Mouse (Mus musculus): Measurements from ENCODE around the gene Zic5.
"Not testable (repeated sequence)": the region's sequence is repeated elsewhere in the genome, so short reads cannot be mapped to it uniquely, and the experiment has no call there.

The Zic5 gene

DNA sequence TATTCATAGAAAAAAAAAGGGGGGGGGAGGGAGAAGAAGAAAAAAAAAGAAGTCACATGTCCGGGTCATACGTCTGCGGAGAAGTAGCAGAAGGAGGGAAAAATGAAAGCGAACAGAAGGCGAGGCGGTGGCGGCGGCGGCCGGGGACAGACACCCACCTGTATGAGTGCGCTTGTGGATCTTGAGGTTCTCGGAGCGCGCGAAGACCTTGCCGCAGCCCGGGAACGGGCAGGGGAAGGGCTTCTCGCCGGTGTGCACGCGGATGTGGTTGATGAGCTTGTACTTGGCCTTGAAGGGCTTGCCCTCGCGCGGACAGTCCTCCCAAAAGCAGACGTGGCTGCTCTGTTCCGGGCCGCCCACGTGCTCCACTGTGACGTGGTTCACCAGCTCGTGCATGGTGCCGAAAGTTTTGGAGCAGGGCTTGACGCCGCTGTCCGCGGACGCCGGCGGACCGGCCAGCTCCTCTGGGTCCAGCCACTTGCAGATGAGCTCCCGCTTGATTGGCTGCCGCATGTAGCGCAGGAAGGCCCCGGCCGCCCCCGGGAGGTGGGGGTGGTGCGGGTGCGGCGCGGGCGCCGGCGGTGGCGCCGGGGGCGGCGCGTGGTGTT lies 1.6 kb downstream of the Zic5 start:
- not testable (repeated sequence) for DNase-seq (ENCODE audit: low spot score in 2 of 2)

DNA sequence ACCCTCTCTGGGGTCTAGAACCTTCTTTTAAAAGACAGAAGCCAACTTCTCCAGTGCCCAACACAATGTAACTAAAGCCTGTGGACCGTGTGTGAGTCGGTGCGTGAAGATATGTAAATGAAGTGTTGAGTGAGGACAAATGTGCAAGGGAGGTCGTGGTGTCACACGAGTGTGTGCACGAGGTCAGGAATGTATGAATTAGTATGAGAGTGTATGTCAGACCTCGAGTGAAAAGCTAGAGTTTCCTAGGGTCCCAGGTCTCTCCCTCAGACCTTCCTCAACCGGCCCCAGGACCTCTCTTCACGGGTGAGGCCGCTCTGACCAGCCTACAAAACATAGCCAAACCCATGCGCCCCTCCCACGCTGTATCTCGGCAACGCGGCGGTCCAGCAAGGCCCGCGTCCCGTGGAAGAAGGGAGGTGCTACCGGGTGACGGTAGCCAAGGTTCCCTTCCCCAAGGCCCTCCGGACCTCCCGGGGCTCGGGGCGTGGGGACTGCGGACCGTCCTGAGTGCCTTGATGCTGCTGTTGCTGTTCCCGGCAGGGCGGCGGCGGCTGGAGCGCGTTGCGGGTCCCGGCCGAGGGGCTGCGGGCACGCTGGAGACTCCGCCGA lies 2.3 kb downstream of the Zic5 start:
- DNase-seq (ENCODE audit: low spot score in 2 of 2), result no peak

DNA sequence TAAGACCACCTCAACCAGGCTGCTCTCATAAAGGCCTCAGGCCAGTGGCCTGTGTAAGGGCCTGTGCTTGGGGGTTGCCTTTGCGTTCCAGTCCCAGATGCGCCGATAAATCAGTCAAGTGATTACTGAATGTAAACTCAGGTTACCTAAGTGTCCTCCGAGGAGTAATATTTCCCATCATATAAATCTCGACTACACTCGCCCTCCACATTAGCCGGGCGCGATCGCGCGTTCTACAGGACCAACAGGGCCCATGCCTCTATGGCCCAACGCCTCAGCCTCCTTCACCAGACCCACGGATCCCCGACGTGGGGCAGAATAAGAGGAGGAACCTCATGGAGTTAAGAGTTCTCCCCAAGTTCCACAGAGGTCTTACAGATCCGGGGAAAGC lies 2.8 kb downstream of the Zic5 start:
- DNase-seq (ENCODE audit: low spot score in 2 of 2), result no peak

DNA sequence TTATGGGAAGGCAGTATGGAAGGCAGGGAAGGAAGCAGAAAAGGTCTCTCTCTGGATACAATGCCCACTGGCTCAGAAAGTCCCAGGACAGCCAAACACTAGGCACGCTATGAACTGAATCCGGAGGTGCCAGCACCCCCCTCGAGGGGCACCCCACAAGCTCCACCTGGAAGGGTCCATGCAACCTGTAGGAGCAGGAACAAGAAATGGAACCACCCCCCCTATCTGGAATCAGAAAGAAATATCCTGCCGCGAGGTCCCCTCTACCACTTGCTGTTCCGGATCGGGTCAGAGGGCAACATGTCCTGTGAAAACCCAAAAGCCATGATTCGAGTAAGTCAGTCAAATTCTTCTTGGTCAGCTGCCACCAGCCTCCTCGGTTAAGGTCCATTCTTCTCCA lies 3.5 kb downstream of the Zic5 start:
- no peak for DNase-seq (ENCODE audit: low spot score in 2 of 2)

DNA sequence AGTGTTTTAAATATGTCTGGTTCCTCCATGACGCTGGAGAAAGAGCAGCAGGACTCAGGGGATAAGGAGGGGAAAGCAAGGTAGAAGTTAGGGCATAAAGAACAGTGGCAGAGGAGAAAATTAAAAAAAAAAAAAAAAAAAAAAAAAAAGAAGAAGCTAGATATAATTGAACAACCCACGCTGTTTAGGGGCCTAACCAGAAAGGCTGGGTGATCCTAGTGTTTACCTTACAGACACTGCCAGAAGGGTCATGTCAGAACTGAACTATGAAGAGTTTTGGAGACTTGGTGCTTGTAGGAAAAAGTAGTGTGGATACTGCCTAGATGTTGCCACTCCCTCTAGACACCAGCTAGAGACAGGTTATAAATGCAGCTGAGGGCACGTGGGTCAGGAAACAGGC lies 4.0 kb downstream of the Zic5 start:
- DNase-seq (ENCODE audit: low spot score in 2 of 2), result no peak

DNA sequence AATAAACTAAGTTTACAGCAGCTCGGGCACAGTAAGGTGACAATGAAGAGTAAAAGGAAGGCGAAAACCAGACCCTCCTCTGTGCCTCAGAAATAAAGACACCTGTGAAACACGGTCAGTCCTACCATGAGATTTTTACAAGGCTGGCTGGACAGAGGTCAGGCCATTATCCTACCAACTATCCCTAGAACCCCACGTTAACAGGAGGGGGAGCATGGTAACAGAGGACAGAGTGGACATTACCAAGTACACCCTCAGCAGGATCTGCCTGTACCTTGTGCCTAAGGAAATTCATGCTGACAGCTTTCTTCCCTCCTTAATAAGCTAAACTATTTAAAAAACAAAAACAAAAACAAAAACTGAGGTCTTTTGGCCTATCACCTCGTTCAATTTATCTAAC lies 5.3 kb downstream of the Zic5 start:
- no peak for DNase-seq (ENCODE audit: low spot score in 2 of 2)

DNA sequence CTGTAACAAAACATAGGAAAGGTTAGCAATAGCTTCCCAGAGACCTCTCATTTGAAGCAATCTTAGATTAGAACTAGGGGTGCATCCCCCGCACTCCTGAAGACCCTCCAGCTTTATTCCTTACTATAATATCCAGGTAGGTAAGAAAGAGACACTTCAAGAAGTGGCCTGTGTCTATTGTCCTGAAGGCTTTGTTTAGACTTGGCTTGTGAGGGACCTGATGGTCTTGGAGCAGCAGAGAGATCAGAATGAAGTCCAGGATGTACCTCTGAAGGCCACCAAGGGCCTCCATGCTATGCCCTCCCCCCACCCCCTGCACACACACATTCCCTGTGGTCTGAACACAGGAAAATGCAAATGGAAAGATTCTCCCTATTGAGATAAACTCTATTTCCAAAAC lies 5.7 kb downstream of the Zic5 start:
- DNase-seq (ENCODE audit: low spot score in 2 of 2), result no peak

DNA sequence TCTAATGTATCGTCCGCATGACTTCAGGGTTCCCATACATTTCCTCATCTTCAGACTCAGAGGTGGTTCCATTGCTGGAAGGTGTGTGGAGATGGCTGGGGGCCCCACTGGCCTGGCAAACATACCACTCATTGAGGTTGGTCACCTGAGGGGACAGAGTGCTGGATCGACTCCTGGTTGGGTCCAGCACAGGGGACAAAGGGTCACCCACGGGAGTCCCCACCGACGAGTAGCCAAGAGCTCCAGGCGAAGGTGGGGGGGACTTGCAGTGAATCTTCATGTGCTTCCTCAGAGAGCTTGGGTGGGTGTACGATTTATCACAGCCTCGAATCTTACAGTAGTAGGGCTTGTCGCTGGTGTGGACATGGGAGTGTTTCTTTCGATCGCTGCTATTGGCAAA lies 6.1 kb downstream of the Zic5 start:
- DNase-seq (ENCODE audit: low spot score in 2 of 2), result not testable (repeated sequence)

DNA sequence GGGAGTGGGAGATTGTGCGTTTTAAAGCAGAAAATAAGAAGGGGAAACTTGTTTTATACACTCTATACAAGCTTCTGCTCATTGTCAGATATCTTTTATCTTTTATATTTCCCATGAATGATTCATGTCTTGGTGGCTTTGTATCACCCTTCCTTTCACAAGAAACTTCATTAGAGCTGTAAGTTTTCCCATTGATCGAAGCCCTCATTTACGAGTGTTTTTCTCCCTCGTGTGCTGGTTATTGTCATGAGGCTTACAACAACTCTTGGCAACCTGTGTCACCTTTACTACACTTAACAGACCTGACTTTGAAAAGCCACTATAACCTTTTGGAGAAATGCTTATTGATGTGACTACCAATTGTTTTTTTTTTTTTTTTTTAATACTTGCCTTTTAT lies 9.9 kb downstream of the Zic5 start:
- no peak for DNase-seq (ENCODE audit: low spot score in 2 of 2)

DNA sequence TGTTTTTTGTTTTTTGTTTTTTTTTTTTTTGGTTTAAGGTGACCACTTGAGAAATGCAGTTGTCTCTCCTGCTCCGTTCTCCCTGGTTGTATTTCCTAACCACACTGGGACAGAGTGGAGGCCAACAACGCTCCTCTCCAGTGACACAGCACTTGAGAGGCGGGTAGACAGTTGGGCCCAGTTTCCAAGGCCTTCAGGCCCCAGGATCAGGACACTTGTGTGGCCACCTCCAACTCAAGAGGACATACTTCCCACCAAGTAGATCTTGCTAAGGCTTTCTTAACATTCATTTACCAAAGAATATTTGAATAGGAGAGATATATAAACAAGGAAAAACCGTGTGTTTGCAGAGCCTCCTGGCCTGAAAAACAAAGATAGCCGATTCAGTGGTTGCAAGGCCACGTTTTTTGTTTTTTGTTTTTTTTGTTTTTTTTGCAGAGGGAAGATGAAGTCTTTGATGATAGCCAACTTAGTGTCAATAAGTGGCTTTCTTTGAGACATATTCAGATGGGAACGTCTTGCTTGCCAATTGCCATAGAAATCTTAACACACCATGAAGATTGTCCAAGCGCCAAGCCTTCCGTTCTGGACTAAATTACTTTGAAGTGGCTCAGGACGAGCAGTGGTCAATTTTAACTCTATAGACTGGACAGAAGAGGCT lies 10.4 kb downstream of the Zic5 start:
- no peak for DNase-seq (ENCODE audit: low spot score in 2 of 2)

DNA sequence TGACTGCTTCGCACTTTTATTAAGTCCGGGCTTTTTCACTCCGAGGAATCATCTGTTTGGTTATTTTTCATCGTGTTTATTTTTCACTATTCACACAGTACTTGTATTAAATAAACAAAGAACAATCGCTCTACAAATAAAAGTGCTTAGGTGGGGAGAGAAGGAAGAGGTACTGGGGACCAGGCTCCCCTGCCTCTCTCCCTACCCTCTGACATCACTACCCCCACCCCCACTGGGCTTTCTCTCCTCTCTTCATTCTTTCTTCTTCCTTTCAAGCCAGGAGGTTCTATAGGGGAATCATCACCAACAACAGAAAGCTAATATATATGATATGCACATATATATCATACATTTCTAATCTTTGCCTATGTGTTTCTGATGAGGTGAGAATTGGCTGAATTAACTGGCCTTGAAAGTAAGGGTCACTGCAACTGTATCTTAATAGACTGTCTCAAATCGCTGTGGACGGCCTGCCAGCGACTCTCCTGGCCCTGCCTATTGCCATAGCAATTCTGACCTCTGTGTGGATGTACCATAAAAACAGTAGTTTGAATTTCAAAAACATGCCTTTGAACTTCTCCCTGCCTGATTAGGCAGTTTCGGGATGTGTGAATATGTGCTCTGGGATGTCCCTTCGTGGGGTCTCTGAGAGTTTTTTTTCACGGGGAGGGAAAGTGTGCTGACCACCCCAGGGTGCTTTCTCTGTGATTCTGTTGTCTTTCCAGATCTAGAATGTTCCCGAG lies 11.3 kb downstream of the Zic5 start:
- DNase-seq (ENCODE audit: low spot score in 2 of 2), result no peak

DNA sequence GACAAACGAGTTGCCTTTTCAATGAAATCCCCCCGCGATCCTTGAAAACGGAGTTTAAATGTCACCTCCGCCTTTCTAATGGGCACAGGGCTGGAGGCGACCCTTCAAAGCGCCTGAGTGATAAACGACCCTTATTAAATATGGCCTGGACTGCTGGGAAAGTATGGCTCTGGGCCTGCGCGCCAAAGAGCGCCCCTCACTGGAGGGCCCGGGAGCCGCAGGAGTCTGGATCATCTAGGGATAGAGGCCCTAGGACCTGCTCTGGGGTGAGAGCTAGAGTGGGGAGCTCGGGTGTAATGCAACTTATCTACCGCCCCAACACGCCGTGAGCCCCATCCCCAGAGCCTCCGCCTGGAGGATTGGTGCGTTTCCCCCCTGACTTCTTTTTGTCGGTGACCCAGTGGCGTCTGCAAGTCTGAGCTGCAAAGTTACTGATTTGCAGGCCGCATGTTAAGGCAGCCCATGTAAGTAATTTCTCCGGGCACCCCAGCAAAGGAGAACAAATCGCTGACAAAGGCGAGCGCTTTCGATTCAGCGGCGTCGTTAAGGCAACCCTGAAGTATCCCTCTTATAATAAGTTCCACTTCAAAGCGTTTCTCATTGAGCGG lies 12.0 kb downstream of the Zic5 start:
- DNase-seq (ENCODE audit: low spot score in 2 of 2), result no peak

DNA sequence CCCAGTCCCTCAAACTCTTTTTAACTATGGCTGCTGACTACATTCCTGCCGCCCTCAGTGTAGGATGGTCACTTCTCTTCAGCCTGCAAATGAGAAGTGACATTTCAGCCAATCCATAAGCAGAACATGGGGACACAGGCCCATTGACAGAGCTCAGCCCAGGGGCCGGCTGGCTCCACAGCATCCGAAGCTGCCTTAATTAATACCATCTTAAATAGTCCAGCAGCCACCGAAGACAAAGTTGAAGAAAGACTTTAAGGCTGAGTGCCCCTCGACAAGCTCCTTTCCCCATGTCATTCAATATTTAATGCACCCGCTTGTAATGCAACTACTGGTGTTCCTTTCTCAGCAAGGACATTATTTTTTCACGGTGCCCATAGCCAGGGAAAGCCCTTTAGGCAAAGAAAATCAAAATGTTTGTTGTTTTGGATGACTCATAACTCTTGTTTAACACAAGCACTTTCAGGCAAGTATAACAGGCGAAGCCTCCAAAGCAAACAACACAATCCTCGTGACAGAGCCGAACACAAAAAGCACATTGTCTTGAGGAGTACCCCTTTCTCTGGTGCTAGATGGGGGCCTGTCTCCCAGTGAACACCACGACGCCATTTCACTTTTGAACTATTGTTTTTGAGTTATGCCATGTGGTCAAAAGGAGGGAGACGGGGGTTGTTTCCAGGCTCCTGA lies 12.6 kb downstream of the Zic5 start:
- DNase-seq (ENCODE audit: low spot score in 2 of 2), result no peak

DNA sequence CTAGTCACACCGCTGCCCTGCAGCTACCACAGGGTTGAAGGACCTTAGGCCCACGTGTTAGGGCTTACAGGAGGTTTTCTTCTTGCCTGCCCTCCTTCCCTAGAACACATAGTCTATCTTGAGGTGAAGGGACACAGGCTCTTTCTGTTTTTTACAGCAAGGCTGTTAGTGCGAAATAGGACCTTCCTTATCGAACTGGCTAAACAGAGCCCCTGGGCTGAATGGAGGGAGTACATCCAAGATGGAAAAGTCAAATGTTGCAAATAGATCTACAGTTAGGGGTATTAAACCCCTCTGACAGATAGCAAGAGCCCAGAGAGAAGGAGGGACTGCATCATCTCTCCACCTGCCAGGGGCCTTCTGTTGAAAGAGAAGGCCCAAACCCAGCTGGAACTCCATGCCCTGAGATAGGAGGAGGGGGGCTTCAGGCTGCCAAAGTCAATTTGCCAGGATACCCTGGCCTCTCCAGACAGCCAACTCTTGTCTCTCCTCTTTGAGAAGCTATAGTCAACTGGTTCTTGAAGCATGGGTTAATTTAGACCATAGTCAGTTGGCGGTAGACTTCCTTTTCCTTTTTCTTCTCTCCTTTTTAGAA lies 13.8 kb downstream of the Zic5 start:
- DNase-seq (ENCODE audit: low spot score in 2 of 2), result no peak

DNA sequence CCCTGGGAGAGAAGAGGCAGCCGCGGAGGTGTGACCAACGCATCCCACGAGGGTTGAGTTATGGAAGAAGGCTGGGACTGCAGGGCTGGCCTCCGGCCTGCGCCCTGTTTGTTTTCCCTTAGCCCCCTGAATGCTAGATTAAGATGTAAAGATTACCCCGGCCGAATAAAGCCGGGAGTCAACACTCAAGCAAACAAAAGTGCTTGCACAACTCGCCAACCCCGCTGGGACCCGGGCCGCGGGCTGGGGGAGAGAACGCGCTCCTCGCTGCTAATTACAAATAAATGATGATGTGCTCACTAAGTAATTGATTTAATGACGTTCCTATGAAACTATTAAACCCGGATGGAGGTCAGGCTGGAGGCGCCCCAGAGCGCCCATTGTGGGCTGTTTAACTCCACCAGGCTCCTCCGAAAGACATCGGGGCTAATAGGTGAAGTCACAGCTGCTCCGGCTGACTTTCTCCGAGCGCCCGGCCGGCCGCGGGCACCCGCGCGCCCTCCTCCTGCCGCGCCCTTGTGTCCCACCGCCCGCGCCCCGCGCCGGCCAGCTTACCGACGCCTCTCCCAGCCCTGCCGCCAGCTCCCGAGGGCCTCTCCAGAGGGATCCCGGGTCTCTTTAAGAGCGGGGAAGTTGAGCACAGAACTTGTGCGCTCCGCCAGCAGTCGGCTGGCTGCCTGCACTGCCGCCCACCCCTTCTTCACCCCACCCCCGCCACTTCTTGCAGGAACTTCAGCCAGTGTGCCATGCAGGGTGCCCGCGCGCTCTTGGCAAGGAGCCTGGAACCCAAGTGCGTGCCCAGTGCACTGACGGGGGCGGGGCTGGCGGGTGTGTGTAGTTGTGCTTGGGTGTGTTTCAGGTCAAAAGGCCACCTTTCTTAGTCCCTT lies 14.7 kb downstream of the Zic5 start, which contains the start of gene Gm5089:
Gene Gm5089 (minus strand): TSS at position 620 of the 887 bp plus-strand sequence.
- DNase-seq (ENCODE audit: low spot score in 2 of 2), result peak in 1 of 2 experiments; percentile 48

DNA sequence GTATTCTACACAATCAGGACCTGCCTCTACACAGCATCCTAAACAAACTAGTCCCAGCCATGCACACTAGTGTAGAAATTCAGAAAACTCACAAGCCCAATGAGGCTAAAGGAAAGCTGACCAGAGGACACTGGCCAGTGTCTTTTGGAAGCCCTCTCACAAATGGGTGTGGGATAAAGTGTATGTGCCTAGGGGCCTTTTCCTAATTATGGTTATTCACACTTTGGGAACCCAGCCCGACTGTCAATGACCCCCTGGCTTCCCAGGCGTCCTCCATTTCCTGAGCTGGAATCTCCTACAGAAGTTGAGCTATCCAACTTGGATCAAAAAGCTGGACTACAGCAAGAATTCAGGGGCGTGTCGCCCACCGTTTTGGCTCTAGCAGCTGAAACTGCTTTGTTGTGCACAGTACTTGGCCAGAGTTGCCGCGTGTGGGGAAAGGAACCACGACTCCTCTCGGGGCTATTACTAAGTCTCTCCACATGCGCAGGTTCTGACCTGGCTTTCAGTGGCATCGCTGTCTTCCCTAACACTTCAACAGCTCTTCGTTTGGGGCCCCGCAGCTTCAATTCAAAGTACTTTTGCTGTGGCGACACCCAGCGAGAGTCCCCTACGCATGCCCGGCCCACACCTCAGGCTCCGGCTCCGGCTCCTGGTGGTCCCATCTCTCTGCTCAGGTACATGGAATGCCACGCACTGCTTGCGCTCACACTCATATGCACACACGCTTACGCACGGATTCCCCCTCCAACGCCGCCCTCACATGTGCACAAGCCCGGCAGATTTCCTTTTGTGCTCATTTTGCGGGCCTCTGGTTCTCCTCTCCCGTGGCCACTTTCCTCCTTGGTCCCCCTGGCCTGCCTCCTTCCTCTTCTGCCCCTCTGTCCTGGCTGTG lies 15.6 kb downstream of the Zic5 start:
- no peak for DNase-seq (ENCODE audit: low spot score in 2 of 2)

DNA sequence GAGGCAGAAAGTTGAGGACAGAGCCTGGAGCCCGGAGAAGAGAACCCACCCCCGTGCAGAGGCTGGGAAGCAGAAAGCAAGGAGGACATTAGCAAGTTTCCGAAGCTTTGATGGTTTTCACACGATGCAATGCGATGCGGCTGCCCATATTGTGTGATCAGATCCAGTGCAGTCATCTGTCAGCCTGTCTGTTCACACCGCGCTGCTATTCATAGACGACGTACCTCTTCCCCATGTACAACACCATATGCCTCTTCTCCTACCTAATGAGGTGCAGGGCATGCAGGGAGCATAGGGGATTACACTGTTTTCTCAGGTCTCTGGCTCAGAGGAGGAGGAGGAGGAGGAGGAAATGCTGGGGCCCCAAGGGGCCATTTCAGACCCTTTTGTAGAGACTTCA lies 28.6 kb downstream of the Zic5 start:
- no peak for DNase-seq (ENCODE audit: low spot score in 2 of 2)

DNA sequence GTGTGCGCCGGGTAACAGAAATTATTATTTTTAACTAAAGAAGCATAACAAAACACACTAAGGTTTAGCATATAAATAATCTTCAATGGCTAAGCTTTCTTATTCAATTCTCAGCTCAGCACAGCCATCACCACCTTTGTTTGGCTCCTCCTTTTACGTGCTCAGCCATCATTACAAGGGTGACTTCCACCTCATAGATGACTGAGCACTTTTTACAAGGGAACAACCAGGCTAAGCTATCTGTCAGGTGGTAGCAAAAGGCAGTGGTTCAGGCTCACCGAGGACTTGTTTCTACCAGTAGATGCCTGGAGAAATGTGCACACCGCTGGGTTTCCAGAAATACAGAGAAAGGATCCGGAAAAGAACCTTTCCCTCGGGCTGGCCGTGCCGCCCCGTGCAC lies 31.4 kb downstream of the Zic5 start:
- DNase-seq (ENCODE audit: low spot score in 2 of 2), result no peak

DNA sequence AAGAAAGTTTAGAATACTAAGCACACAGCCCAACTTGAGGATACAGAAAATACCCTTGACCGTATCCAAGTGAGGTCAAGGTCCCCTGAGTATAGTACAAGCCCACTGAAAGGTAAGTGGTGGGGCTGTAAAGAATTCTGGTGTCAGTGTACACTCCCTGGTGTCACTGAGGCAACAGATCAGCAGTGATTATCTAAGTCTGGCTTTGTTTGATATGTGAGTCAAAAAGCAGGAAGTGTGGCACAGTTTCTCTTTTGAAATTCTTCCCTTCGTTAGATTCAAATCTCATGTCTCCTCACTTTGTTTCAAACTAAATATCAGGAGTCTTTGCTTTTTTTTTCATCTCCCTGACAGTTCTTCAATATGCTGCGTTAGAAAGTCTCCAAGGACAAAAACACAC lies 32.9 kb downstream of the Zic5 start:
- no peak for DNase-seq (ENCODE audit: low spot score in 2 of 2)

Measured in left cerebral cortex, adult 9 months (tissue).